Mouse (Mus musculus) left cerebral cortex, adult 11 months (tissue): ENCODE data around the gene 2810459M11Rik.

Experiments
- DNase-seq: peaks from one replicate; pipeline ENCODE4 v3.0.0; 2022; ENCODE audit warnings: low spot score

Gene 2810459M11Rik

GRCm38 (mm10) chr1:86053198-86053921 is 7.7 kb downstream of the 2810459M11Rik start:
- DNase-seq: peak; percentile 66

GRCm38 (mm10) chr1:86054943-86055342 is 9.3 kb downstream of the 2810459M11Rik start:
- DNase-seq: no peak

- no peak for DNase-seq
Observed at GRCm38 (mm10) chr1:86056284-86056683, 10.6 kb downstream of the 2810459M11Rik start.

GRCm38 (mm10) chr1:86058856-86059769 is 13.4 kb downstream of the 2810459M11Rik start:
- peak; percentile 91 for DNase-seq

- no peak for DNase-seq
Observed at GRCm38 (mm10) chr1:86062523-86062922, 16.9 kb downstream of the 2810459M11Rik start.

GRCm38 (mm10) chr1:86064271-86064991 is 18.8 kb downstream of the 2810459M11Rik start, which contains the start of gene Psmd1:
TSS of gene Psmd1 (plus strand) at chr1:86064387.
- DNase-seq: peak; percentile 81

- no peak for DNase-seq
Observed at GRCm38 (mm10) chr1:86076565-86076964, 30.9 kb downstream of the 2810459M11Rik start.

GRCm38 (mm10) chr1:86094413-86094812 is 48.8 kb downstream of the 2810459M11Rik start:
- DNase-seq: no peak

- no peak for DNase-seq
Observed at GRCm38 (mm10) chr1:86105054-86105453, 59.4 kb downstream of the 2810459M11Rik start.
